Mouse (Mus musculus) stomach, postnatal 0 days (tissue): Measurements from ENCODE around the gene Mmadhc.

Experiments
- CTCF ChIP-seq: IDR thresholded peaks from 2 replicates; pipeline ENCODE4 v1.5.1; 2016; ENCODE audit warnings: antibody characterized with exemption, low read depth, mild to moderate bottlenecking, moderate library complexity
- EP300 ChIP-seq: optimal IDR thresholded peaks from 2 replicates; pipeline ENCODE3; 2016; ENCODE audit warnings: antibody characterized with exemption

- TF ChIP-seq CTCF (no peak), EP300 (no peak)
Measured at GRCm38 (mm10) chr2:50248551-50248950, 48.0 kb downstream of the Mmadhc start.
